ENCODE assay signal across 8 mouse cellular contexts in genomic region chr17:33951021-33951946, GRCm38 (mm10). TPM values are rescaled to one million over a fixed set of nuclear protein-coding genes. Genes with fewer than 3 reads are reported as not detected.
DNase-seq lines count a peak whose midpoint lies in the region; ATAC-seq and TF ChIP-seq lines count a peak whose summit lies in the region.

Gene B3galt4, minus strand, starts transcription at chr17:33951488.

- H3K4me2 ChIP-seq in CH12.LX (ENCODE audit: insufficient read depth, low read depth, poor library complexity, severe bottlenecking), result peak within 1 kb of the TSS; percentile 59
- H3K4me2 ChIP-seq in heart, embryonic 14.5 days (ENCODE audit: low read length), result peak within 1 kb of the TSS; percentile 97
- peak within 1 kb of the TSS; percentile 96 for H3K4me2 ChIP-seq in liver, postnatal 0 days (ENCODE audit: low read depth, low read length)
- H3K4me2 ChIP-seq in neural tube, embryonic 13.5 days, result peak within 1 kb of the TSS; percentile 93

- peaks cover 23% of the 10 kb centered on the region for H3K79me2 ChIP-seq in CH12.LX (replicated peaks; ENCODE audit: control insufficient read depth, extremely low read depth, insufficient read depth, poor library complexity, severe bottlenecking)

- in situ Hi-C loops in CH12.LX (cut with MboI; ENCODE audit: low pct_ligation_motif_present, low pct_unique_long_range_greater_than_20kb, low sequenced_read_pairs), result no loop called here

- no peaks in the 10 kb centered on the region for H3K9me3 ChIP-seq in CH12.LX (replicated peaks; ENCODE audit: low read length)
- H3K9me3 ChIP-seq in erythroblast, embryonic 14.5 days (ENCODE audit: control insufficient read depth, low read length), result no peaks in the 10 kb centered on the region
- H3K9me3 ChIP-seq in heart, embryonic 14.5 days (ENCODE audit: control insufficient read depth, low read length), result no peaks in the 10 kb centered on the region
- H3K9me3 ChIP-seq in liver, postnatal 0 days (ENCODE audit: low read length), result no peaks in the 10 kb centered on the region
- no peaks in the 10 kb centered on the region for H3K9me3 ChIP-seq in neural tube, embryonic 13.5 days

- peak; percentile 83 for DNase-seq in CH12.LX (ENCODE audit: extremely low read depth)
- peak; percentile 94 for DNase-seq in brain, adult 2 months (ENCODE audit: low read depth, low spot score)
- peak; percentile 93 for DNase-seq in kidney, postnatal 10 days
- peak; percentile 88 for DNase-seq in liver, postnatal 0 days
- peak; percentile 89 for DNase-seq in telencephalon, adult 2 months (ENCODE audit: low read depth, low spot score)

- peak; percentile 45 for ATAC-seq in heart, embryonic 14.5 days (ENCODE audit: insufficient number of reproducible peaks, insufficient read depth, low FRiP score, low read depth)
- peak; percentile 51 for ATAC-seq in liver, postnatal 0 days
- peak; percentile 73 for ATAC-seq in neural tube, embryonic 13.5 days (ENCODE audit: low read depth)

- TF ChIP-seq RAD21 in CH12.LX (IDR thresholded peaks at IDR 0.05; ENCODE audit: low read depth, low read length), result no peak

- dilution Hi-C loops in CH12.LX (cut with MboI; ENCODE audit: extremely low pct_ligation_motif_present, extremely low pct_unique_long_range_greater_than_20kb, low sequenced_read_pairs), result no loop called here

- peaks cover 4 to 23% of the 10 kb centered on the region in 2 experiments; a peak in 2 of 4 replicates for H3K4me1 ChIP-seq in CH12.LX (ENCODE audit: control insufficient read depth in 1 of 2, insufficient read depth in 2 of 2)
- peaks cover 67% of the 10 kb centered on the region for H3K4me1 ChIP-seq in erythroblast, embryonic 14.5 days (ENCODE audit: control insufficient read depth)
- peaks cover 21 to 45% of the 10 kb centered on the region in 2 experiments for H3K4me1 ChIP-seq in heart, embryonic 14.5 days (ENCODE audit: control insufficient read depth in 2 of 2, insufficient read depth in 2 of 2, low read length in 2 of 2)
- peaks cover 45% of the 10 kb centered on the region for H3K4me1 ChIP-seq in liver, postnatal 0 days (ENCODE audit: insufficient read depth)
- peaks cover 69% of the 10 kb centered on the region for H3K4me1 ChIP-seq in neural tube, embryonic 13.5 days (replicated peaks)

- no peak within 1 kb of the TSS for H3K9ac ChIP-seq in CH12.LX (ENCODE audit: insufficient read depth, low read depth)
- peak within 1 kb of the TSS; percentile 78 for H3K9ac ChIP-seq in heart, embryonic 14.5 days (ENCODE audit: low read length)
- H3K9ac ChIP-seq in liver, postnatal 0 days (replicated peaks), result peak within 1 kb of the TSS; percentile 65
- H3K9ac ChIP-seq in neural tube, embryonic 13.5 days, result peak within 1 kb of the TSS; percentile 76

- no peak for TF ChIP-seq EP300 in CH12.LX (IDR thresholded peaks at IDR 0.05; ENCODE audit: low read length)
- no peak; the same call in 1 of the 2 replicates for TF ChIP-seq EP300 in liver, postnatal 0 days (IDR thresholded peaks at IDR 0.05; ENCODE audit: low read depth)

- under 1% methylated on average over 45 of the region's 45 CpGs for WGBS in heart, embryonic 14.5 days
- WGBS in liver, postnatal 0 days (ENCODE audit: insufficient replicate concordance), result 2% methylated on average over 45 of the region's 45 CpGs
- WGBS in neural tube, embryonic 13.5 days, result 1% methylated on average over 45 of the region's 45 CpGs

- no peaks in the 10 kb centered on the region for H3K27me3 ChIP-seq in CH12.LX (replicated peaks)
- H3K27me3 ChIP-seq in erythroblast, embryonic 14.5 days (ENCODE audit: control insufficient read depth), result no peaks in the 10 kb centered on the region
- no peaks in the 10 kb centered on the region for H3K27me3 ChIP-seq in heart, embryonic 14.5 days (ENCODE audit: control insufficient read depth, insufficient read depth, low read length)
- no peaks in the 10 kb centered on the region for H3K27me3 ChIP-seq in liver, postnatal 0 days (ENCODE audit: insufficient read depth, low read length)
- H3K27me3 ChIP-seq in neural tube, embryonic 13.5 days, result no peaks in the 10 kb centered on the region

- TF ChIP-seq POLR2A in CH12.LX (IDR thresholded peaks at IDR 0.05; ENCODE audit: low read depth, low read length), result peak; percentile 72

- H3K27ac ChIP-seq in CH12.LX (ENCODE audit: insufficient read depth, low read depth), result peak within 1 kb of the TSS; percentile 83
- H3K27ac ChIP-seq in heart, embryonic 14.5 days (replicated peaks in 1 of 2; ENCODE audit: control insufficient read depth in 1 of 2, insufficient read depth in 1 of 2, low read depth in 2 of 2, low read length in 2 of 2), result peak within 1 kb of the TSS; percentile 85 to 87
- peak within 1 kb of the TSS; percentile 66 for H3K27ac ChIP-seq in liver, postnatal 0 days (ENCODE audit: low read depth)
- H3K27ac ChIP-seq in neural tube, embryonic 13.5 days (replicated peaks), result peak within 1 kb of the TSS; percentile 94

- TF ChIP-seq CTCF in CH12.LX (conservative IDR thresholded peaks at IDR 0.05 in 1 of 2, IDR thresholded peaks at IDR 0.05 in 1 of 2; ENCODE audit: low read depth in 2 of 2, low read length in 2 of 2), result no peak
- TF ChIP-seq CTCF in liver, postnatal 0 days (IDR thresholded peaks at IDR 0.05; ENCODE audit: low read depth), result 0 out of 2 replicates have a peak, but pooled peaks have one; percentile 1

- H3K36me3 ChIP-seq in CH12.LX (replicated peaks in 1 of 2; ENCODE audit: control insufficient read depth in 1 of 2, insufficient read depth in 1 of 2, low read length in 1 of 2), result peaks cover 64 to 80% of the 10 kb centered on the region in 2 experiments
- peaks cover 78% of the 10 kb centered on the region for H3K36me3 ChIP-seq in erythroblast, embryonic 14.5 days (ENCODE audit: control insufficient read depth)
- peaks cover 58% of the 10 kb centered on the region for H3K36me3 ChIP-seq in heart, embryonic 14.5 days (ENCODE audit: control insufficient read depth, insufficient read depth, low read length)
- peaks cover 22% of the 10 kb centered on the region for H3K36me3 ChIP-seq in liver, postnatal 0 days (replicated peaks; ENCODE audit: insufficient read depth, low read length)
- H3K36me3 ChIP-seq in neural tube, embryonic 13.5 days, result peaks cover 68% of the 10 kb centered on the region

- peak within 1 kb of the TSS; percentile 3 to 53 (median 16) for H3K4me3 ChIP-seq in CH12.LX (replicated peaks in 1 of 3; ENCODE audit: low read depth in 2 of 3, low read length in 2 of 3, poor library complexity in 1 of 3)
- peak within 1 kb of the TSS; percentile 74 for H3K4me3 ChIP-seq in erythroblast, embryonic 14.5 days (replicated peaks)
- peak within 1 kb of the TSS; percentile 56 to 68 for H3K4me3 ChIP-seq in heart, embryonic 14.5 days (ENCODE audit: control insufficient read depth in 1 of 2, insufficient read depth in 1 of 2, low read depth in 1 of 2, low read length in 2 of 2)
- peak within 1 kb of the TSS; percentile 52 for H3K4me3 ChIP-seq in liver, postnatal 0 days (ENCODE audit: low read depth, low read length)
- H3K4me3 ChIP-seq in neural tube, embryonic 13.5 days, result peak within 1 kb of the TSS; percentile 54

TF ChIP-seq in CH12.LX, 34 proteins besides CTCF, POLR2A, EP300 and RAD21 (continues in another document):
- TF ChIP-seq CHD2 (IDR thresholded peaks at IDR 0.05; ENCODE audit: low read length), result 0 out of 2 replicates have a peak, but pooled peaks have one; percentile 79
- no peak for TF ChIP-seq NRF1 (IDR thresholded peaks at IDR 0.05; ENCODE audit: low read depth, low read length)
- 0 out of 2 replicates have a peak, but pooled peaks have one; percentile 47 for TF ChIP-seq NELFE (IDR thresholded peaks at IDR 0.05; ENCODE audit: low read depth, low read length)
- TF ChIP-seq SMC3 (IDR thresholded peaks at IDR 0.05; ENCODE audit: low read depth, low read length), result no peak
- TF ChIP-seq ZNF384 (IDR thresholded peaks at IDR 0.05; ENCODE audit: low read depth, low read length), result no peak
- no peak for TF ChIP-seq IRF4 (IDR thresholded peaks at IDR 0.05; ENCODE audit: low read depth, low read length)
- TF ChIP-seq JUND (conservative IDR thresholded peaks at IDR 0.05; ENCODE audit: low read depth, low read length), result no peak
- peak; percentile 40 for TF ChIP-seq SIN3A (IDR thresholded peaks at IDR 0.05; ENCODE audit: low read length)
- TF ChIP-seq MAX (IDR thresholded peaks at IDR 0.05; ENCODE audit: low read length), result peak; percentile 78; the same call in 1 of the 2 replicates
- 0 out of 2 replicates have a peak, but pooled peaks have one; percentile 27 for TF ChIP-seq MYC (IDR thresholded peaks at IDR 0.05; ENCODE audit: low read depth, low read length)
- peak; percentile 48; the same call in 1 of the 2 replicates for TF ChIP-seq MEF2A (IDR thresholded peaks at IDR 0.05; ENCODE audit: borderline replicate concordance, low read depth, low read length)
- TF ChIP-seq ETS1 (conservative IDR thresholded peaks at IDR 0.05; ENCODE audit: low read depth, low read length), result no peak
- TF ChIP-seq KAT2A (IDR thresholded peaks at IDR 0.05; ENCODE audit: insufficient replicate concordance, low read length), result 0 out of 2 replicates have a peak, but pooled peaks have one; percentile 31
- TF ChIP-seq UBTF (IDR thresholded peaks at IDR 0.05; ENCODE audit: low read depth, low read length), result no peak
- TF ChIP-seq MAZ (IDR thresholded peaks at IDR 0.05; ENCODE audit: low read depth, low read length), result 0 out of 2 replicates have a peak, but pooled peaks have one; percentile 54
- TF ChIP-seq MXI1 (IDR thresholded peaks at IDR 0.05; ENCODE audit: low read depth, low read length), result peak; percentile 64; the same call in 1 of the 2 replicates
- TF ChIP-seq PAX5 (IDR thresholded peaks at IDR 0.05; ENCODE audit: low read length), result no peak
- no peak for TF ChIP-seq ZC3H11A (IDR thresholded peaks at IDR 0.05; ENCODE audit: low read depth, low read length)
- TF ChIP-seq ZMIZ1 (IDR thresholded peaks at IDR 0.05; ENCODE audit: low read depth, low read length), result peak; percentile 77
- TF ChIP-seq USF2 (conservative IDR thresholded peaks at IDR 0.05; ENCODE audit: low read depth, low read length), result no peak
- TF ChIP-seq E2F4 (IDR thresholded peaks at IDR 0.05; ENCODE audit: insufficient replicate concordance, low read depth, low read length), result no peak
- TF ChIP-seq BHLHE40 (IDR thresholded peaks at IDR 0.05; ENCODE audit: low read depth, low read length), result 0 out of 2 replicates have a peak, but pooled peaks have one; percentile 26
- TF ChIP-seq TCF12 (IDR thresholded peaks at IDR 0.05; ENCODE audit: low read depth, low read length), result 0 out of 2 replicates have a peak, but pooled peaks have one; percentile 20

RNA-seq across cellular contexts. Expression of gene B3galt4, which starts in this region (rescaled TPM):
- total RNA-seq in CH12.LX (2012; rRNA removed) (3.7 and 4.5 TPM in 2 replicates), CH12.LX (2014; rRNA removed) (4.2 and 5.2 TPM in 2 replicates)
- polyA plus RNA-seq in CH12.LX (2012; ENCODE audit: insufficient read length, low read depth), result 4.6 and 6.2 TPM in 2 replicates
- polyA plus RNA-seq in erythroblast, embryonic 14.5 days (2012), result 0.21 and 0.45 TPM in 2 replicates
- polyA plus RNA-seq in heart, embryonic 14.5 days (2014; fragmentation: Nextera tagmentation; extraction: Ambion mirVana), result 3.8 and 4.6 TPM in 2 replicates
- polyA plus RNA-seq in liver, postnatal 0 days (2015; fragmentation: Nextera tagmentation; extraction: Ambion mirVana), result 2.2 and 2.4 TPM in 2 replicates
- polyA plus RNA-seq in neural tube, embryonic 13.5 days (2015; fragmentation: Nextera tagmentation; extraction: Ambion mirVana), result 10.8 and 11.7 TPM in 2 replicates

Comparison
In these comparisons a context has a peak if more than half of its experiments do, and no peak if none do; other contexts are left out.
1. Peak in every context shown above with its lines: DNase-seq, ATAC-seq, H3K4me3 ChIP-seq and H3K27ac ChIP-seq.
2. H3K4me3 ChIP-seq: peak in every context shown above with its lines; median percentile 74 in erythroblast, embryonic 14.5 days; 62 in heart, embryonic 14.5 days; 54 in neural tube, embryonic 13.5 days; 52 in liver, postnatal 0 days; 16 in CH12.LX.